Mouse (Mus musculus): ENCODE results near the gene Catsperz. TPM values are rescaled to one million over a fixed set of nuclear protein-coding genes. Genes with fewer than 3 reads are reported as not detected.
"Not testable (repeated sequence)": the region's sequence is repeated elsewhere in the genome, so short reads cannot be mapped to it uniquely, and the experiment has no call there.

The Catsperz gene
- total RNA-seq, 1 experiment from 2014 or later = not detected

DNA sequence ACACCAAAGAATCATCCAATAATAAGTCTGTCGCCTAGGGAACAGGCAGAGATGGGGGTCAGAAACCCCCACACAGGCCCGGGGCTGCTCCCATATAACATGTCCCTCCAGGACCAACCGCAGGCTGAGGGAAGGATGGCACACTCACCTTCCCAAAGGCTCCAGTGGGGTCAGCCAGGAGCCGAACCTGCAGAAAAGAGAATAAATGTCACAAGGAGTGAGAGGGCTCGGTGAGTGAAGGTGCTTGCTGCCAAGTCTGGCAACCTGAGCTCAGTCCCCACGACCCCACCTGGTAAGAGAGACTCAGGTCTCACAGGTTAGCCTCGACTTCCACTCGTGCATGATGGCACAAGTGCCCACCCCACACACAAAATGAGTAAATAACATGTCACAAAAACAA is 18.1 kb downstream of the Catsperz start:
- DNase-seq = no peak

DNA sequence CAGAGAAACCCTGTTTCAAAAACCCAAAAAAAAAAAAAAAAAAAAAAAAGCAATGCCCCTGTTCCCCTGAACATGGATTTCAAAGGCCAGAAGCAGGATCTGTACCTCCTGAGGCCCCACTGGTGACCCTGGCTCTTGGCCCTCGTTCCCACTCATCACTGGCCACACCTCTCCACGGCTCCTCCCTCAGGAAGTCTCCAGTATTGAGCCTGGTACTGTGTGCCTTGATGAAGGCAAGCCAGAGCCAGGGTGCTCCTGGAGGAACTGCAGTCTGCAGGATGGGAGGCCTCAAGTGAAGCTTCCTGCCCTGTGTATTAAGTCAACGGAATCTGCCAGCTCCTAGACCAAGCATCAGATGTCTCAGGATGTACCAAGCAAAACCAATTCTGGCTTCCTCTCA is 19.0 kb downstream of the Catsperz start:
- DNase-seq = no peak

DNA sequence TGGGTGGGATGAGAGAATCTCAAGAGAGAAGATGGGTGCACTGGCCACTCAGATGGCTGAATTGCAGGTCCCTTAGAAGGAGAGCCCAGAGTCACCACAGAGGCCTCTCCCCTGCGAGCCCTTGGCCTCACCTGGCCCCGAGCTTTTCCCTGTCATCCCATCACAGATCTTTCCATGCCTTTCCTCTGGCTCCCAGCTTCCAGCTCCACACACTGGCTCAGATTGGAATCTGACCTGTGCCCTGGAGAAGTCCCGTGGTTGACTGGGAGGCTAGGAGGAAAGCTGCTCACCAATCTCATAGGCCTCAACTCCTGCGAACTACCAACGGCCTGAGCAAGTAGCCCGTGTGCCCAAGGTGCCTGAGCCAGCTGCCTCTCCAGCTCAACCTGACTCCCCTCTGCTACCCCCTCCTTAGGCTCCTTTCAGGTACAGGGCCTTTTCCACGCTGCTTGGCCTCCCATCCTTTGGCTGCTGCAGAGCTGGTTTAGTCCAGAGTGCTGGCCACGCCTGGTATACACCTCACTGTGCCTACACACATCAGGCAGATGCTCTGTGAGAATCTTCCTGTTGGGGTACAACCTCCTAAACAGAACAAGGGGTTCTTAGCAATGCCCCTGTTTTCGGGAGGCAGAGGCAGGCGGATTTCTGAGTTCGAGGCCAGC is 19.6 kb downstream of the Catsperz start:
- DNase-seq = no peak

GRCm38 (mm10) chr19:6904846-6905245 is 20.3 kb downstream of the Catsperz start:
- no peak for DNase-seq

GRCm38 (mm10) chr19:6903031-6903430 is 22.1 kb downstream of the Catsperz start:
- no peak for DNase-seq

DNA sequence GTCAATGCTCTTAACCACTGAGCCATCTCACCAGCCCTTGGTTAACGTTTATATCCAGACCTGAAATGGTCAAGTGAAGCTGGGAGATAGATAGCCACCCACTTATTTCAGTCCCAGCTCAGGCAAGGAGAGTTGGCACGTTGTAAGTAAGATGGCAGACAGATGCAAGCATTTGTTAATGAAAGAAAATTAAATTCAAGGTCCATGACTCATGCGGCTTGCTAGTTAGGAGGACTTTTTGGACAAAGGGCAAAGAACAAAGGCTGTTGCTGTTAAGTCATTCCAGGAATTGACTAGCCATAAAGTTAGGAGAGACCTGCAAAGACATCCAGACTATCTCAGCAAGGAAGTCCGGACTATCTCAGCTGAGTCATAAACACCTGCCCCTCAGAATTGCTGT is 25.5 kb downstream of the Catsperz start:
- DNase-seq = no peak

DNA sequence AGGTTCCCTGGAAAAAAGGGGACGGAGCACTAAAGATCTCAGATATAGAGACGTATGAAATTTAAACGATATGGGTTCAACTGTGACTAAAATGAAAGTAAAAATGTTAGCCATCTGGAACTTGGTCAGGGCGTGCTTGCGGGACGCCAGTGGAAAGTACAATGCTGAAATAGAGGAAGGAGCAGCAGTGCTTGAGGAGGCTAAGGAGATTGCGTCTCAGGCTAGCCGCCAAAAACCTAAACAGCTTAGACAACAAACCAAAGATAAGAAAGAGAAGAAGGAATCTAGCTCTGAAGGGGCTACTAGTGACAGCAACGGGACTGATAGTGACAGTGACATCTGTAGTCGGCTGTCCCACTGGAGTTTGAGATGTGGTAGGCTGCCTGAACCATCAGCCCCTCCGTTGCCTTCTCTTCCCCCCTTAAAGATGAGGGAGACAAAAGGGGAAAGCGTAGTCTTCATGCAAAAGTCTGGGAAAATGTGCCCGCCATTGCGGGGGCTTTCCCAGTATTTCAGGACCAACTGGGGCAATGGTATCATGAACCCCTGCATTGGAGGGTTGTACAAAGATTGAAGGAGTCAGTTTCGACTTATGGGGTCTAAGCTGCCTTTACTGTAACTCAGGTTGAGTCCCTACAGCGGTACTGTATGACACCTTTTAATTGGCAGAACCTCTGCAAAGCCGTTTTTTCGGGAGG is 29.4 kb downstream of the Catsperz start:
- DNase-seq = not testable (repeated sequence)

DNA sequence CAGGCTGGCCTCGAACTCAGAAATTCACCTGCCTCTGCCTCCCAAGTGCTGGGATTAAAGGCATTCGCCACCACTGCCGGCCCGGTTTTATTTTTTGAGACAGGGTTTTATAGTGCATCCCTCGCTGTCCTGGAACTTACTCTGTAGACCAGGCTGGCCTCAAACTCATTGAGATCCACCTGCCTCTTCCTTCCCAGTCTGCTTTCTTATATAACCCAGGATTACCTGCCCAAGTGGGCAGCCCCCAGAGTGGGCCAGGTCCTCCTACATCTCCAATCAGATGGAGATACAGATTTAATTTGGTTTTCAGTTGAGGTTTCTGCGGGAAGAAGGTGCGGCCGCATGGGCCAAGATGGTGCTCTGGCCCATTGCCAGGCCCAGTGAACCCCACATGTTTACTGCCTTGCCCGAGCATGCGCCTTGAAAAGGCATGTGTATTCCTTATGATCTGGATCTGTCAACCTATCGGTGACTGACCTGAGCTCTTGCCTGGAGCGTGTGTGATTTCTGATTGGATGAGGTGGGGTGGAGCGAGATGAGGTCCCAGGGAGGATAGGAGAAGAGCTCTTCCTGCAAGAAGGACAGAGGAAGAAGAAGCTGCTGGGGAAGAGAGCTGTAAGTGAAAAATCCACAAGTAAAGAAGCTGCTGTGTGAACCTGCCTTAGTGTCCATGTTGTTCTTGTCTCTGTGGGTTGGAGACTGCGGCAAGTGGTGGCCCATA is 31.3 kb downstream of the Catsperz start:
- DNase-seq = no peak

- no peak for DNase-seq
Measured at GRCm38 (mm10) chr19:6892512-6892911, 32.7 kb downstream of the Catsperz start.

DNA sequence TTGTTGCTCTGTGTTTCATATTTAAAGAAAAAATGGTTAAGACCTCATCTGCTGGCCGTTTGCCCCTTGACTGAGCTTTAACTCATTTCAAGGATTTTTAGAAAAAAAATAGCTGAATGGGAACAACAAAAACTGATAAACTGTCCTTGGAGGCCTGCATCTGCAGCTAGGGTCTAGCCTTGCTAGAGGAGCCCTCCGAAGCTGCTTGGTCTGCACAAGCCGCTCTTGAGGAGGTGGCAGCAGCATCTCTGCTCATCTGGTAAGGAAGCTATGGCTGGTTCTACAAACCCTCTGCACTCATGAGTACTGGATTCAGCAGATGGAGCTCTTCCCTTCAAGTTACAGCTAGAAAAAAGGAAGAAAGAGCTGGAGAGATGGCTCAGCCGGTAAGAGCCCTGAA is 47.2 kb downstream of the Catsperz start:
- no peak for DNase-seq

GRCm38 (mm10) chr19:6876799-6877198 is 48.4 kb downstream of the Catsperz start:
- no peak for DNase-seq

- no peak for DNase-seq
Measured at GRCm38 (mm10) chr19:6875834-6876233, 49.3 kb downstream of the Catsperz start.

- DNase-seq = no peak
Measured at GRCm38 (mm10) chr19:6874257-6874656, 50.9 kb downstream of the Catsperz start.

DNA sequence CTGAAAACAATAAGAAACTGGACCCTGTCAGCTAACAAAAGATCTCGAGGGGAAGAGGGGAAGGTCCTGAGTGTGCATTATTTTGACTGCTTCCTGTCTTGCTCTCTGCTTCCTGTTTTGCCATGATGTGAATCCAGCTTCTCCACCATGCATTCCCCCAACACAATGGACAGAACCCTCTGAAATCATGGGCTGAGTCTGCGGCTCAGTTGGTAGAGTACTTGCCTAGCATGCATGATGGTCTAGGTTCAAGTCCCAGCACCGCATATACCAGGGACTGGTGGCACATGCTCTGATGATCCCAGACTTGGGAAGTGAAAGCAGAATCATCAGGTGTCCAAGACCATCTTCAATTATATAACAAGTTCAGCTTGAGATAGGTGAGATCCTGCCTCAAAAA is 52.5 kb downstream of the Catsperz start:
- no peak for DNase-seq

Small RNA genes lying within 50 kb of the gene (microRNA-seq; reads per million reads assigned to microRNA genes)
- 0.69 to 1.4 reads per million in 2 experiments for gene Mir6990

Other genes with a start within 250 kb of the Catsperz start
- 25.9 and 38.6 TPM in 2 replicates for gene Rps6ka4, start 84.7 kb downstream of the Catsperz start, total RNA-seq (2021)
- 0.62 and 1.1 TPM in 2 replicates for gene Ccdc88b, start 67.2 kb downstream of the Catsperz start, total RNA-seq (2021)
- 95.2 and 108 TPM in 2 replicates for gene Trmt112, start 15.7 kb downstream of the Catsperz start, total RNA-seq (2021)
- gene Prdx5, start 15.3 kb downstream of the Catsperz start, total RNA-seq (2021) = 196 and 278 TPM in 2 replicates
- 44.2 and 44.6 TPM in 2 replicates for gene Esrra, start 3.6 kb downstream of the Catsperz start, total RNA-seq (2021)
- 0.12 TPM in 1 of 2 replicates, not detected in the other for gene Kcnk4, start 9.1 kb upstream of the Catsperz start, total RNA-seq (2021)
- gene Bad, start 16.5 kb upstream of the Catsperz start, total RNA-seq (2021) = 44.1 and 53.7 TPM in 2 replicates
- gene Gpr137, start 17.1 kb upstream of the Catsperz start, total RNA-seq (2021) = 48.7 and 54.8 TPM in 2 replicates
- 140 and 178 TPM in 2 replicates for gene Ppp1r14b, start 49.6 kb upstream of the Catsperz start, total RNA-seq (2021)
- gene Plcb3, start 51.1 kb upstream of the Catsperz start, total RNA-seq (2021) = 49.1 and 59.8 TPM in 2 replicates
- gene Fkbp2, start 55.1 kb upstream of the Catsperz start, total RNA-seq (2021) = 102 and 139 TPM in 2 replicates
- gene Vegfb, start 62.3 kb upstream of the Catsperz start, total RNA-seq (2021) = 86.0 and 90.9 TPM in 2 replicates
- gene Dnajc4, start 67.2 kb upstream of the Catsperz start, total RNA-seq (2021) = 46.9 and 50.3 TPM in 2 replicates
- gene Nudt22, start 70.7 kb upstream of the Catsperz start, total RNA-seq (2021) = 35.9 and 50.6 TPM in 2 replicates
- 15.9 and 19.5 TPM in 2 replicates for gene Trpt1, start 70.8 kb upstream of the Catsperz start, total RNA-seq (2021)
- gene Fermt3, start 94.1 kb upstream of the Catsperz start, total RNA-seq (2021) = 4.2 and 4.4 TPM in 2 replicates
- gene Stip1, start 114.6 kb upstream of the Catsperz start, total RNA-seq (2021) = 158 and 239 TPM in 2 replicates
- gene Macrod1, start 131.4 kb upstream of the Catsperz start, total RNA-seq (2021) = 42.7 and 52.1 TPM in 2 replicates
- gene Flrt1, start 180.3 kb upstream of the Catsperz start, total RNA-seq (2021) = 1.6 and 2.0 TPM in 2 replicates

All from adrenal gland, postnatal 25 days (tissue).